Mouse (Mus musculus): ENCODE measurements at regions not wholly inside any gene's neighbourhood (a gene's known extent, or its start where the extent isn't known, plus 50 kb on each side); places are given as distances from the start of the nearest gene placed in this dataset.
"Not testable (repeated sequence)": the region's sequence is repeated elsewhere in the genome, so short reads cannot be mapped to it uniquely, and the experiment has no call there.

- peak in 1 of 2 experiments; percentile 23 for DNase-seq (ENCODE audit: low spot score in 2 of 2)
- intact Hi-C loops (cut with DNase I): not testable (repeated sequence)
Observed at GRCm38 (mm10) chr8:88806851-88807250, 110.0 kb downstream of the Cyld start.
